Mouse (Mus musculus): Measurements from ENCODE around the gene Ilkap. TPM values are rescaled to one million over a fixed set of nuclear protein-coding genes. Genes with fewer than 3 reads are reported as not detected.

The Ilkap gene
- polyA plus RNA-seq, 1 experiment from 2014 or later = 176 TPM

GRCm38 (mm10) chr1:91337355-91337754 is 61.3 kb downstream of the Ilkap start:
- H3K27ac ChIP-seq = no peak overlapping the region
- no peak for DNase-seq (ENCODE audit: extremely low spot score, low spot score)
- H3K4me3 ChIP-seq = no peak overlapping the region
- peaks cover 12% of the 10 kb centered on the region for H3K27me3 ChIP-seq (ENCODE audit: poor library complexity, severe bottlenecking)
- 88% methylated on average over 7 of the region's 7 CpGs for WGBS
- no peaks in the 10 kb centered on the region for H3K36me3 ChIP-seq (replicated peaks)
- H3K9me3 ChIP-seq = no peaks in the 10 kb centered on the region
- peaks cover 9% of the 10 kb centered on the region; the same call in 1 of the 2 replicates for H3K4me1 ChIP-seq

GRCm38 (mm10) chr1:91333582-91333981 is 65.0 kb downstream of the Ilkap start:
- Histone ChIP-seq H3K36me3 (replicated peaks) (no peaks in the 10 kb centered on the region), H3K27ac (no peak overlapping the region), H3K27me3 (ENCODE audit: poor library complexity, severe bottlenecking) (no peaks in the 10 kb centered on the region), H3K4me3 (no peak overlapping the region), H3K4me1 (peaks cover 6% of the 10 kb centered on the region; the same call in 1 of the 2 replicates), H3K9me3 (no peaks in the 10 kb centered on the region)
- DNase-seq (ENCODE audit: extremely low spot score, low spot score) = no peak

DNA sequence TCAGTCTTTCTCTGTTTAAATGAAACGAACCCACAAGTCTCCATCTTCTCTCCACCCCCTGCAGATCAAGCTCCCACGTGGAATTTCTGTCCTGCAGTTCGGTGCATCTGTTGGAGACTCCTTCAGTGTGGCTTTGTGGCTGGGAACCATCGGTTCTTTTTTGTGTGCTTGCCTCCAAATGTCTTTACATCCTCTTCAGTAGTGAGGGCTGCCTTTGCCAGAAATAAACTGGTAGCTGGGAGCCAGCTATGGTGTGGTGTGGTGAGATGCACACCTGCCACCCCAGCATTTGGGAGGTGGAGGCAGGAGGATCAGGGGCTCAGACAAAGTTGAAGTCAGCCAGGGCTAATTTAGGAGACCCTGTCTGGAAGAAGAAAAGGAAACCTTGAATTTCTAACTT is 66.5 kb downstream of the Ilkap start:
- H3K27me3 ChIP-seq (ENCODE audit: poor library complexity, severe bottlenecking) = no peaks in the 10 kb centered on the region
- no peak overlapping the region for H3K4me3 ChIP-seq
- H3K9me3 ChIP-seq = no peaks in the 10 kb centered on the region
- H3K27ac ChIP-seq = no peak overlapping the region
- H3K36me3 ChIP-seq (replicated peaks) = no peaks in the 10 kb centered on the region
- no peak for DNase-seq (ENCODE audit: extremely low spot score, low spot score)
- 62% methylated on average over 4 of the region's 4 CpGs for WGBS
- H3K4me1 ChIP-seq = no peaks in the 10 kb centered on the region

- 81% methylated on average over 4 of the region's 4 CpGs for WGBS
- H3K27me3 ChIP-seq (ENCODE audit: poor library complexity, severe bottlenecking) = no peaks in the 10 kb centered on the region
- no peaks in the 10 kb centered on the region for H3K36me3 ChIP-seq (replicated peaks)
- peaks cover 11% of the 10 kb centered on the region; the same call in 1 of the 2 replicates for H3K4me1 ChIP-seq
- H3K27ac ChIP-seq = no peak overlapping the region
- H3K9me3 ChIP-seq = no peaks in the 10 kb centered on the region
- no peak for DNase-seq (ENCODE audit: extremely low spot score, low spot score)
- no peak overlapping the region for H3K4me3 ChIP-seq
Observed at GRCm38 (mm10) chr1:91325488-91326042, 73.0 kb downstream of the Ilkap start.

DNA sequence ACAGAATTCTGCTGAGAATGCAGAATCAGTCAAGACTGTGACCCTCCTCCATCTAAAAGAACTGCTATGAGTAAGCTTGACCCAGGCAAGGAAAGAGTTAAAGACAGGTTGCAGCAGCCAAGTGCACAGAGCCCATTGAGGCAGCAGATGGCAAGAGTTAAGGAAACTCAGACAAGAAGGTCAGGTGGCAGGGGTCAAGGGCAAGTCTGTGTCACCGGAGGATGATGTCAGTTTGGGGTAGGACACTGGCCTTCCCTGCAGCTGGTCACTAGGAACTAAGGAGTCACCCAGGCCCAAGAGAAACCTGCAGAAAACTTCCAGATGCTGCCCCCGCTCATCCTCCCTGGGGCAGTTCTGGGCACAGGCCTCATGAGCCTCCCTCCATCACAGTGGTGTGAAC is 74.0 kb downstream of the Ilkap start:
- no peak for DNase-seq (ENCODE audit: extremely low spot score, low spot score)
- Histone ChIP-seq H3K36me3 (replicated peaks) (no peaks in the 10 kb centered on the region), H3K4me1 (peaks cover 11% of the 10 kb centered on the region; the same call in 1 of the 2 replicates), H3K9me3 (no peaks in the 10 kb centered on the region), H3K27me3 (ENCODE audit: poor library complexity, severe bottlenecking) (no peaks in the 10 kb centered on the region), H3K4me3 (no peak overlapping the region), H3K27ac (no peak overlapping the region)
- 81% methylated on average over 2 of the region's 2 CpGs for WGBS

Other genes with a start within 250 kb of the Ilkap start
- gene Ramp1, start 219.0 kb downstream of the Ilkap start, polyA plus RNA-seq (2016; fragmentation: Nextera tagmentation; extraction: Ambion mirVana) = 0.06 and 0.10 TPM in 2 replicates
- 95.3 and 99.9 TPM in 2 replicates for gene Ube2f, start 148.5 kb downstream of the Ilkap start, polyA plus RNA-seq (2016; fragmentation: Nextera tagmentation; extraction: Ambion mirVana)
- 18.5 and 18.7 TPM in 2 replicates for gene Scly, start 100.5 kb downstream of the Ilkap start, polyA plus RNA-seq (2016; fragmentation: Nextera tagmentation; extraction: Ambion mirVana)
- gene Espnl, start 76.7 kb downstream of the Ilkap start, polyA plus RNA-seq (2016; fragmentation: Nextera tagmentation; extraction: Ambion mirVana) = 0.04 TPM in 1 of 2 replicates, not detected in the other
- 0.11 and 0.14 TPM in 2 replicates for gene Klhl30, start 47.8 kb downstream of the Ilkap start, polyA plus RNA-seq (2016; fragmentation: Nextera tagmentation; extraction: Ambion mirVana)
- 1.1 and 1.6 TPM in 2 replicates for gene Erfe, start 32.4 kb downstream of the Ilkap start, polyA plus RNA-seq (2016; fragmentation: Nextera tagmentation; extraction: Ambion mirVana)
- gene Hes6, start 15.2 kb upstream of the Ilkap start, polyA plus RNA-seq (2016; fragmentation: Nextera tagmentation; extraction: Ambion mirVana) = 156 and 177 TPM in 2 replicates
- gene Per2, start 60.5 kb upstream of the Ilkap start, polyA plus RNA-seq (2016; fragmentation: Nextera tagmentation; extraction: Ambion mirVana) = 1.3 and 1.6 TPM in 2 replicates
- 13.1 and 13.9 TPM in 2 replicates for gene Traf3ip1, start 95.8 kb upstream of the Ilkap start, polyA plus RNA-seq (2016; fragmentation: Nextera tagmentation; extraction: Ambion mirVana)
- 7.3 and 7.4 TPM in 2 replicates for gene Asb1, start 141.7 kb upstream of the Ilkap start, polyA plus RNA-seq (2016; fragmentation: Nextera tagmentation; extraction: Ambion mirVana)

Data from forebrain, embryonic 10.5 days (tissue).